Mouse (Mus musculus): ENCODE data around the gene Ube2q2. TPM values are rescaled to one million over a fixed set of nuclear protein-coding genes. Genes with fewer than 3 reads are reported as not detected.
A peak's percentile ranks its signal among the peaks of the same experiment; 100 is the strongest.

Ube2q2 gene
- polyA plus RNA-seq, 1 experiment from 2014 or later: 34.0 TPM

DNA sequence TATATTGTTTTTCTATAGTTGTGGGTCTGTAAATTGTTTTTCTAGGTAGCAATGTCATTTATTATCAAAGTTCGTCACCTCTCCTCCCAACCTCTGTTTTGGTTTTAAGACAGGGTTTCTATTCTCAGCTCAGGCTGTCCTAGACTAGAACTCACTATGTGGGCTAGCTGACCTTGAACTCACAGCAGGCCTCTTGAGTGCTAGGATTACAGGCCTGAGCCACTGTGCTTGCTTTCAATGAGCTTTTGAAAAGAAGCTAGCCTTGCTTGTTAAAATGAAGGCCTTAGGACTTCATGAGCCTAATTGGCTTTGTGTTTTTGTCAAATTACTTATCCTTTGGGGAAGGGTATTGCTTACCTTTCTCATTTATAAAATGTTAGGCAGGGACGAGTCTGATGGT lies 25.6 kb downstream of the Ube2q2 start:
- 84% methylated on average over 2 of the region's 2 CpGs for WGBS

DNA sequence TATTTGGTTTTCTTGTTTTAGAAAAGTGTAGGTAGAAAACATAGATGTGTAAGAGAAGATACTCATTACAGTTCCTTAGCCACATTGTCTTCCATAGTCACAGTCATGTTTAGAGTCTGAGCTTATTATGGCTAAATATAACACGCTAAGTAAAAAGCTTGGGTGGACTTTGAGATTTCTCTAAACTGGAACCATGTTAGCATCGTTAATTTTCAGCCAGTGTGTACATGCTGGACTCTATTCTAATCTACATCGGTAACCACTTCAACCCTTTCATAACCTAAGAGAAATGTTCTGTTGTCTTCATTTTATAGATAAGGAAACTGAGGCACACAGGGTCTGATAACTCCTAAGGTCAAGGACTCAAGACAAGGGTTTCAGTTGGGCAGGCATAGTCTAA lies 47.2 kb downstream of the Ube2q2 start:
- 95% methylated on average over 3 of the region's 3 CpGs for WGBS
- Histone ChIP-seq H3K27me3 (no peaks in the 10 kb centered on the region), H3K4me2 (replicated peaks) (no peak overlapping the region)

More for the DNA sequence above, 25.6 kb downstream of the Ube2q2 start:
- Histone ChIP-seq H3K9me3 (replicated peaks) (no peaks in the 10 kb centered on the region), H3K4me3 (replicated peaks) (no peak overlapping the region), H3K27ac (replicated peaks) (no peak overlapping the region), H3K9ac (no peak overlapping the region), H3K4me1 (no peaks in the 10 kb centered on the region), H3K4me2 (replicated peaks) (no peak overlapping the region), H3K27me3 (no peaks in the 10 kb centered on the region), H3K36me3 (no peaks in the 10 kb centered on the region)
- no peak for ATAC-seq (ENCODE audit: insufficient number of reproducible peaks, low FRiP score, low TSS enrichment, low read depth)

DNA sequence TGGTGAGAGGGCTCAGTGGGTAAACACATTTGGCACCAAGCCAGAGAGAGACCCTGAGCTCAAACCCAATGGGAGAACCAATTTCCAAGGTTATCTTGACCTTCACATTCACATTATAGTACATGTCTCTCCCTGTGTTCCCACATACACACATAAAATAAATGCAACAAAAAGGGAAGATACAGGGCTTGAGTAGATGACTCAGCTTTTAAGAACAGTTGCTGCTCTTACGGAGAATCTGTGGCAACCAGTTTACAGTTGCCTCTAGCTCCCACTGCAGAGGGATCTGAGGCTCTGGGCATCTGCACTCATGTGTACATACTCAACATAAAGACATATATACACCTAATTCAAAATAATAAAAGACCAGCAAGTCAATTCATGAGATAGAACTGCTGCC lies 49.6 kb downstream of the Ube2q2 start:
- WGBS: 93% methylated on average over 1 of the region's 1 CpGs
- Histone ChIP-seq H3K27ac (replicated peaks) (no peak overlapping the region), H3K27me3 (no peaks in the 10 kb centered on the region), H3K9me3 (replicated peaks) (no peaks in the 10 kb centered on the region), H3K4me3 (replicated peaks) (no peak overlapping the region), H3K36me3 (peaks cover 16% of the 10 kb centered on the region; the same call in 1 of the 2 replicates), H3K9ac (no peak overlapping the region), H3K4me1 (no peaks in the 10 kb centered on the region), H3K4me2 (replicated peaks) (no peak overlapping the region)
- ATAC-seq (ENCODE audit: insufficient number of reproducible peaks, low FRiP score, low TSS enrichment, low read depth): no peak

More for the DNA sequence above, 47.2 kb downstream of the Ube2q2 start:
- Histone ChIP-seq H3K4me3 (replicated peaks) (no peak overlapping the region), H3K9ac (no peak overlapping the region), H3K27ac (replicated peaks) (no peak overlapping the region), H3K36me3 (peaks cover 17% of the 10 kb centered on the region; the same call in 1 of the 2 replicates), H3K9me3 (replicated peaks) (no peaks in the 10 kb centered on the region), H3K4me1 (no peaks in the 10 kb centered on the region)
- ATAC-seq (ENCODE audit: insufficient number of reproducible peaks, low FRiP score, low TSS enrichment, low read depth): no peak

DNA sequence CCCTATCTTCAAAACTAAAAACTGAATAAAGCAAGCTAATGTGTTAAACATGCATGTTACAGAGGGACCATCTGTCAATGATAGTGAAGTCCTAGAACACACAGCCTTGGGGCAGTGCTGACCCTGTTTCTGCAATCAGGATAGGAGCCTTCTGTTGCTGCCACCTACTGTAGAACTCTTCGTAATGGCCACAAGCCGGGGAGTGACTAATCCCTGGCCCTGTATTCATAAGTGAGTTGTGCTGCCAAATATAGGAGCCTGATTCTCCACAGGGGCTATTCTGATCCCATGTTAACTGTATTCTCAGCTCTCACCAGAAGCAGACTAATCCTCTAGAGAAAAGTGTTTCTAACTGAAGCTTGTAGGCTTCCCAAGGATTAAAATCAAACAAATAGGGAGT lies 50.7 kb downstream of the Ube2q2 start:
- Histone ChIP-seq H3K4me1 (no peaks in the 10 kb centered on the region), H3K9me3 (replicated peaks) (no peaks in the 10 kb centered on the region), H3K27me3 (no peaks in the 10 kb centered on the region), H3K27ac (replicated peaks) (no peak overlapping the region), H3K4me3 (replicated peaks) (no peak overlapping the region), H3K9ac (no peak overlapping the region), H3K4me2 (replicated peaks) (no peak overlapping the region), H3K36me3 (peaks cover 14% of the 10 kb centered on the region; the same call in 1 of the 2 replicates)
- no peak for ATAC-seq (ENCODE audit: insufficient number of reproducible peaks, low FRiP score, low TSS enrichment, low read depth)
- WGBS: 73% methylated on average over 2 of the region's 2 CpGs

DNA sequence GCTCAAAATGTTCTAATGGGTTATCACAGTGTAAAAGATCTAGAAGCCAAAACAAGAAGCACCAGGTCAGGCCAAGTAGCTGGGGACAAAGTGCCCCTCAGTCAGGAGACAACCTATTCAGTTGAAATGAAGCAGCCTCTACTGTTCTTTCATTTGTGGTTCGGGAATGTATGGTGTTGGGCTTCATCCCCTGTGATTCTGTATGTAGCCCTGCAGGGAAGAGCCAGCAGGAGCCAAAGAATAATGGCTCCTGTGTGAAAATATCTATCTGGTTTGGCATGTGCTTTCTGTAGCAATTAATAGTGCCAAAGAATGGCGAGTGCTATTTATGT lies 59.8 kb downstream of the Ube2q2 start:
- 0% methylated on average over 2 of the region's 2 CpGs for WGBS
- ATAC-seq (ENCODE audit: insufficient number of reproducible peaks, low FRiP score, low TSS enrichment, low read depth): no peak; the same call in 1 of the 2 replicates
- peak overlapping the region; percentile 77 for H3K4me2 ChIP-seq (replicated peaks)

DNA sequence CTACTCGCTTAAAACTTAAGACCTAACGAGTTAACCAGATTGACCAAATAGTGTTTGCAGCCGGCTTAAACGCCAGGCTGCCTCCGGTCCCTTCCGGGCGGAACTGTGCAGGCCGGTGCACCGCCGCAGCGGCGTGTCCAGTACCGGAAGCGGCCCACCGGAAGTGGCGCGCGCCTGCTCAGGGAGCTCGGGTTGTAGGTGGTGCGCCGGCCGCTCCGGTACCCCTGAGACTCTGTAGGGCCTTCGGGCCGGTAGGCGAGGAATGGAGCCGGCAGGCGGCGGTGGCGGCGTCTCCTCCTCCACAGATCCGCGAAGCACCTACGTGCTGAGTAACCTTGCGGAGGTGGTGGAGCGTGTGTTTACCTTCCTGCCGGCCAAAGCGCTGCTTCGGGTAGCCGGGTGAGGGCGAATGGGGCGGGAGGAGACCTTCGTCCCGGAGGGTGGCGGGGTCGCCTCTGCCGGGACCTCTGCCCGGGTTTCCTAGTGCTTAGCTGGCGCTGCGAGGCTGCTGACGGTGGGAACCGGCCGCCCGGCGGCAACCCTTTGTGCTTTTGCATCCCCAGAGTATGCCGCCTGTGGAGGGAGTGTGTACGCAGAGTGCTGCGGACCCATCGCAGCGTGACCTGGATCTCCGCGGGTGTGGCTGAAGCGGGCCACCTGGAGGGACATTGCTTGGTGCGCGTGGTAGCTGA lies 60.3 kb downstream of the Ube2q2 start, which contains the start of gene Fbxo22:
Gene Fbxo22, plus strand, starts transcription at position 136 of the 692 bp plus-strand sequence.
- H3K4me3 ChIP-seq (replicated peaks): peak within 1 kb of the TSS; percentile 89
- ATAC-seq (ENCODE audit: insufficient number of reproducible peaks, low FRiP score, low TSS enrichment, low read depth): peak; percentile 96
- WGBS: under 1% methylated on average over 65 of the region's 65 CpGs
- H3K27me3 ChIP-seq: no peaks in the 10 kb centered on the region
- peak within 1 kb of the TSS; percentile 87 for H3K27ac ChIP-seq (replicated peaks)
- H3K36me3 ChIP-seq: peaks cover 16% of the 10 kb centered on the region
- H3K4me1 ChIP-seq: peaks cover 13% of the 10 kb centered on the region
- peak within 1 kb of the TSS; percentile 85 for H3K9ac ChIP-seq
- H3K9me3 ChIP-seq (replicated peaks): no peaks in the 10 kb centered on the region
- peak within 1 kb of the TSS; percentile 77 for H3K4me2 ChIP-seq (replicated peaks)

More for the DNA sequence above, 59.8 kb downstream of the Ube2q2 start:
- Histone ChIP-seq H3K4me3 (replicated peaks) (peak overlapping the region; percentile 89), H3K9ac (peak overlapping the region; percentile 85; the same call in 1 of the 2 replicates), H3K36me3 (peaks cover 14% of the 10 kb centered on the region; the same call in 1 of the 2 replicates), H3K27ac (replicated peaks) (peak overlapping the region; percentile 87), H3K27me3 (no peaks in the 10 kb centered on the region), H3K4me1 (peaks cover 13% of the 10 kb centered on the region), H3K9me3 (replicated peaks) (no peaks in the 10 kb centered on the region)

DNA sequence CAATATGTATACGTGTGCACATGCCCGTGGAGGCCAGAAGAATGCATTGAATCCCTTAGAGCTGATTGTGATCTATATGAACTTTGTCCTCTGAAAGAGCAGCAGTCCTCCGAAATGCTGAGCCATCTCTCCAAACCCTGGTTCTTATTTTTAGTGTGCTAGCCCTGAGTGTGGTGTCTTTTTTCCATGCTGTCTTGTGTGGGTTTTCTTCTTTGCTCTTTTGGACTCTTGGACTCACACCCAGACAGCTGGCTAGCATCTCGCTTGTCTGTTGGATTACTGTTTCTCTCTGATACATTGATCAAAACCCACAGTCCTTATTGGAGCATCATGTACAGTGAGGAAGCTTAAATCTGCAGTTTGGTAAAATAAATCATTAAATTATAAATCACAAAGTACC lies 63.0 kb downstream of the Ube2q2 start:
- Histone ChIP-seq H3K36me3 (peaks cover 35% of the 10 kb centered on the region), H3K4me2 (replicated peaks) (no peak overlapping the region), H3K4me3 (replicated peaks) (no peak overlapping the region), H3K27ac (replicated peaks) (no peak overlapping the region), H3K27me3 (no peaks in the 10 kb centered on the region), H3K9me3 (replicated peaks) (no peaks in the 10 kb centered on the region), H3K9ac (no peak overlapping the region), H3K4me1 (peaks cover 13% of the 10 kb centered on the region)
- no peak for ATAC-seq (ENCODE audit: insufficient number of reproducible peaks, low FRiP score, low TSS enrichment, low read depth)
- WGBS: 72% methylated on average over 4 of the region's 4 CpGs

DNA sequence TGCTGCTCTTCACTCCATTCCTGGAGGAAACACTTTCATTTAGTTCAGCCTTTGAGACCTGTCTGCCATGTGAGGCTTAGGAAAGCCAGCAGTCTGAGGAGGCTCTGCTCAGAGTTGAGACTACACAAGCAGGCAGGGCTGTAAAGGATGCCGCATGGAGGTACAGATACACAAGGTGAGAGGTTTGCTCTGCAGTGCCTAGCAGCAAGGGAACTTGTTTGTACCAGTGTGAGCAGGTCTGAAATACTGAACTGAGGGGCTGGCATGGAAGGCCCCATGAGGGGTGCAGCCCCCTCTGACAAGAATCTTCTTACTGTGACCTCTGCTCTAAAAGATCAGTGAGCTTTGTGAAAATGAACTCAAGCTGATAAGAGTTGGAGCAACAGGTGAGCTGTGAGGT lies 64.7 kb downstream of the Ube2q2 start:
- Histone ChIP-seq H3K4me1 (peaks cover 7% of the 10 kb centered on the region), H3K4me3 (replicated peaks) (no peak overlapping the region), H3K27ac (replicated peaks) (no peak overlapping the region), H3K36me3 (peaks cover 52% of the 10 kb centered on the region), H3K4me2 (replicated peaks) (no peak overlapping the region), H3K9me3 (replicated peaks) (no peaks in the 10 kb centered on the region), H3K27me3 (no peaks in the 10 kb centered on the region), H3K9ac (no peak overlapping the region)
- no peak for ATAC-seq (ENCODE audit: insufficient number of reproducible peaks, low FRiP score, low TSS enrichment, low read depth)
- 95% methylated on average over 1 of the region's 1 CpGs for WGBS

DNA sequence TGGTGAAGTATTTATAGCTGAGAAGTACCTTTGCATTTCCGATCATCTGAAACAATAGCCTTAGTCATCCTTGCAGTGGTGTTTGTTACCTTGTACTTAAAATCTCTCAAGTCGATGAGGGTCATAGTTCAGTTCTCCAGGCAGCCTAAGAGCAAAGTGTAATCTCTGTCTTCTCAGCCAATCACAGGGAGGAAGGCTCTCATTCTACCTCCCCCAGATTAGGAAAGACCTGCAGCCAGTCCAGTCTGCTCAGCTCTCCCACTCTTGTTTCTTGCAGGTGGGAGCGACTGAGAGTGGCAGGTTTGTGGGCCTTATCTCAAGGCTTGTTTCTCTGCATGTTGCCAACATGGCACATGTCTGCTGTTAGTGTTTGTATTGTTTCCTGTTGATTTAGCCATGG lies 66.4 kb downstream of the Ube2q2 start:
- H3K27ac ChIP-seq (replicated peaks): no peak overlapping the region
- H3K27me3 ChIP-seq: no peaks in the 10 kb centered on the region
- H3K36me3 ChIP-seq: peaks cover 67% of the 10 kb centered on the region
- no peaks in the 10 kb centered on the region for H3K9me3 ChIP-seq (replicated peaks)
- no peak overlapping the region for H3K4me2 ChIP-seq (replicated peaks)
- peaks cover under 1% of the 10 kb centered on the region; the same call in 1 of the 2 replicates for H3K4me1 ChIP-seq
- H3K9ac ChIP-seq: no peak overlapping the region
- 87% methylated on average over 3 of the region's 3 CpGs for WGBS
- ATAC-seq (ENCODE audit: insufficient number of reproducible peaks, low FRiP score, low TSS enrichment, low read depth): no peak
- no peak overlapping the region for H3K4me3 ChIP-seq (replicated peaks)

DNA sequence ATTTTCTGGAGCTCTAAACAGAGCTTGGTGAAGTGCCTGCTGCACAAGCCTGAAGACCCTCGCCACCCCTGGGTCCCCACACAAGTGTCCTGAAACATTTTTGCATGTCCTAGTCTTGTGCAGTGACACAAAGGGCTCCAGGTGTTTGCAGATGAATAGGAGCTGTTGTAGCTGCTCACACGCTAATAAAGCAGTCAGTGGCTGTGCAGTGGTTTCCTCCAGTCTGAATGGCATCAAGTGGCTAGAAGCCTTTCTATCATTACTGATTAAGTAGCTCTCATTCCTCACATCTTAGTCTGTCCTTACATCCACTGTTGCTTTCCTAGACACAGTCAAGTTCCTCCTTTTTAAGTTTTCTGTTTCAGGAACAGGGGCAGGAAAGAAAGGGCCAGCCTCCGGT lies 67.0 kb downstream of the Ube2q2 start:
- 86% methylated on average over 3 of the region's 3 CpGs for WGBS
- ATAC-seq (ENCODE audit: insufficient number of reproducible peaks, low FRiP score, low TSS enrichment, low read depth): no peak
- Histone ChIP-seq H3K27me3 (no peaks in the 10 kb centered on the region), H3K4me3 (replicated peaks) (no peak overlapping the region), H3K4me2 (replicated peaks) (no peak overlapping the region), H3K4me1 (no peaks in the 10 kb centered on the region), H3K9me3 (replicated peaks) (no peaks in the 10 kb centered on the region), H3K9ac (no peak overlapping the region), H3K36me3 (peaks cover 73% of the 10 kb centered on the region), H3K27ac (replicated peaks) (no peak overlapping the region)

DNA sequence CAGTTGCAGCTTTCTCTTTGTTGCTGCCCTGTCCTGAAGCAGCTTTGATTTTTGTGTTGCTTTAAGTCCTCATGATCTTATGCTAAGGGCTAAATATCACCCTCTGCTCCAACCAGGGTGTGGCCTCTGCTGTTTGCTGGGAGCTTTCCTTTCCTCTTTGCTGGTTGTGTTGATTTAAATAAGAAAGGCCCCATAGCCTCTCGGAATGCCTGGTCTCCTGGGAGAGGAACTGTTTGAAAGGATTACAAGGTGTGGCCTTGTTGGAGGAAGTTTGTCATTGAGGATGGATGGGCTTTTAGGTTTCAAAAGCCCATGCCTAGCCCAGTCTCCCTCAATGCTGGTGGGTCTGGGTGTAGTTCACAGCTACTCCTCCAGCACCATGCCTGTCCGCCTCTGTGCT lies 67.4 kb downstream of the Ube2q2 start:
- H3K9ac ChIP-seq: no peak overlapping the region
- no peaks in the 10 kb centered on the region for H3K9me3 ChIP-seq (replicated peaks)
- no peak overlapping the region for H3K4me3 ChIP-seq (replicated peaks)
- H3K4me2 ChIP-seq (replicated peaks): no peak overlapping the region
- peaks cover 77% of the 10 kb centered on the region for H3K36me3 ChIP-seq
- no peak for ATAC-seq (ENCODE audit: insufficient number of reproducible peaks, low FRiP score, low TSS enrichment, low read depth)
- H3K4me1 ChIP-seq: no peaks in the 10 kb centered on the region
- no peak overlapping the region for H3K27ac ChIP-seq (replicated peaks)
- 79% methylated on average over 2 of the region's 2 CpGs for WGBS
- no peaks in the 10 kb centered on the region for H3K27me3 ChIP-seq

DNA sequence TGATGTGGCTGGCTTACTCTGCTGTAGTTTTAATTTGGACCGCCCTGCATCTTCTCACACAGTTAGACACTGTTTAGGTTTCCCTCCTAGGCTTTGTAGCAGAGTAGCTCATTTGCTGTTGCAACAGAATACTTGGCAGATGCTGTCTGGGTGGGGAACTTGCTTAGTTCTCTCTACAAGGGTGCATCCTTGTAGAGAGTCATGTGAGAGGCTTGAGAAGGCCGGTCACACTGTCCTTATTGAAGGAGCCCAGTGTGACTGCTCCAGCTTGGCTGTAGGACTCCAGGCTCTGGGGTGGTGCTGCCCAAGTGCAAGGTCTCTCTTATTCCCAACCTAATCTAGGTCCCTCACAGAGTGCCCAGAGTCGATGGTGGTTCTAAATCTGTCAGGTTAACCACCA lies 68.7 kb downstream of the Ube2q2 start:
- no peak for ATAC-seq (ENCODE audit: insufficient number of reproducible peaks, low FRiP score, low TSS enrichment, low read depth)
- whole genome bisulfite sequencing: 93% methylated on average over 3 of the region's 3 CpGs
- Histone ChIP-seq H3K36me3 (peaks cover 84% of the 10 kb centered on the region), H3K27ac (replicated peaks) (no peak overlapping the region), H3K27me3 (no peaks in the 10 kb centered on the region), H3K4me3 (replicated peaks) (no peak overlapping the region), H3K4me2 (replicated peaks) (no peak overlapping the region), H3K9ac (no peak overlapping the region), H3K4me1 (no peaks in the 10 kb centered on the region), H3K9me3 (replicated peaks) (no peaks in the 10 kb centered on the region)
